Mouse (Mus musculus): ENCODE measurements at regions not wholly inside any gene's neighbourhood (a gene's known extent, or its start where the extent isn't known, plus 50 kb on each side); places are given as distances from the start of the nearest gene placed in this dataset.

GRCm38 (mm10) chr17:59365340-59365739, 352.2 kb upstream of the Nudt12 start:
- H3K79me2 ChIP-seq (ENCODE audit: control insufficient read depth, insufficient read depth): no peaks in the 10 kb centered on the region
- H3K27me3 ChIP-seq (ENCODE audit: control insufficient read depth, insufficient read depth, insufficient read length): no peaks in the 10 kb centered on the region
- H3K4me2 ChIP-seq (ENCODE audit: low read depth): no peak overlapping the region
- H3K36me3 ChIP-seq (ENCODE audit: control insufficient read depth, insufficient read depth): no peaks in the 10 kb centered on the region
- TF ChIP-seq E2F4 (IDR thresholded peaks at IDR 0.05; ENCODE audit: insufficient read depth) (no peak), POLR2A (IDR thresholded peaks at IDR 0.05; ENCODE audit: insufficient read length, low read depth) (no peak), SRF (IDR thresholded peaks at IDR 0.05; ENCODE audit: control insufficient read depth, insufficient read length, low read depth) (no peak), MYOG (IDR thresholded peaks at IDR 0.05; ENCODE audit: control insufficient read depth in 1 of 3, insufficient read depth in 1 of 3, insufficient read length in 2 of 3, low read depth in 2 of 3) (no peak), USF1 (IDR thresholded peaks at IDR 0.05; ENCODE audit: low read depth) (no peak), CEBPB (IDR thresholded peaks at IDR 0.05; ENCODE audit: insufficient read depth, poor library complexity, severe bottlenecking) (no peak), REST (IDR thresholded peaks at IDR 0.05; ENCODE audit: insufficient read depth, insufficient read length) (no peak), TCF12 (IDR thresholded peaks at IDR 0.05; ENCODE audit: insufficient read depth, poor library complexity, severe bottlenecking) (no peak), POLR2AphosphoS2 (IDR thresholded peaks at IDR 0.05; ENCODE audit: insufficient read length, low read depth) (no peak), TCF3 (IDR thresholded peaks at IDR 0.05; ENCODE audit: insufficient read length, low read depth) (no peak), MYOD1 (IDR thresholded peaks at IDR 0.05; ENCODE audit: control insufficient read depth in 1 of 3, insufficient read length in 2 of 3, low read depth in 2 of 3) (no peak), MAX (IDR thresholded peaks at IDR 0.05; ENCODE audit: low read depth) (no peak)
- no peak overlapping the region for H3K4me3 ChIP-seq
- H3ac ChIP-seq (ENCODE audit: control insufficient read depth, insufficient read length): no peak overlapping the region

GRCm38 (mm10) chr17:59362110-59362509, 348.9 kb upstream of the Nudt12 start:
- Histone ChIP-seq H3K79me2 (ENCODE audit: control insufficient read depth, insufficient read depth) (no peaks in the 10 kb centered on the region), H3K36me3 (ENCODE audit: control insufficient read depth, insufficient read depth) (no peaks in the 10 kb centered on the region), H3K4me3 (no peak overlapping the region), H3ac (ENCODE audit: control insufficient read depth, insufficient read length) (no peak overlapping the region), H3K4me2 (ENCODE audit: low read depth) (no peak overlapping the region), H3K27me3 (ENCODE audit: control insufficient read depth, insufficient read depth, insufficient read length) (no peaks in the 10 kb centered on the region)
- TF ChIP-seq CEBPB (IDR thresholded peaks at IDR 0.05; ENCODE audit: insufficient read depth, poor library complexity, severe bottlenecking) (no peak), USF1 (IDR thresholded peaks at IDR 0.05; ENCODE audit: low read depth) (no peak), MYOG (IDR thresholded peaks at IDR 0.05; ENCODE audit: control insufficient read depth in 1 of 3, insufficient read depth in 1 of 3, insufficient read length in 2 of 3, low read depth in 2 of 3) (no peak), POLR2AphosphoS2 (IDR thresholded peaks at IDR 0.05; ENCODE audit: insufficient read length, low read depth) (no peak), POLR2A (IDR thresholded peaks at IDR 0.05; ENCODE audit: insufficient read length, low read depth) (no peak), MAX (IDR thresholded peaks at IDR 0.05; ENCODE audit: low read depth) (no peak), REST (IDR thresholded peaks at IDR 0.05; ENCODE audit: insufficient read depth, insufficient read length) (no peak), E2F4 (IDR thresholded peaks at IDR 0.05; ENCODE audit: insufficient read depth) (no peak)

GRCm38 (mm10) chr17:59361119-59361518, 347.9 kb upstream of the Nudt12 start:
- Histone ChIP-seq H3K27me3 (ENCODE audit: control insufficient read depth, insufficient read depth, insufficient read length) (no peaks in the 10 kb centered on the region), H3K4me3 (no peak overlapping the region), H3K79me2 (ENCODE audit: control insufficient read depth, insufficient read depth) (no peaks in the 10 kb centered on the region), H3K36me3 (ENCODE audit: control insufficient read depth, insufficient read depth) (no peaks in the 10 kb centered on the region), H3ac (ENCODE audit: control insufficient read depth, insufficient read length) (no peak overlapping the region), H3K4me2 (ENCODE audit: low read depth) (no peak overlapping the region)
- TF ChIP-seq TCF12 (IDR thresholded peaks at IDR 0.05; ENCODE audit: insufficient read depth, poor library complexity, severe bottlenecking): no peak
- peak; percentile 74 for TF ChIP-seq SRF (IDR thresholded peaks at IDR 0.05; ENCODE audit: control insufficient read depth, insufficient read length, low read depth)

- H3K36me3 ChIP-seq (ENCODE audit: control insufficient read depth, insufficient read depth): no peaks in the 10 kb centered on the region
- no peaks in the 10 kb centered on the region for H3K79me2 ChIP-seq (ENCODE audit: control insufficient read depth, insufficient read depth)
- H3K4me3 ChIP-seq: no peak overlapping the region
- no peak overlapping the region for H3ac ChIP-seq (ENCODE audit: control insufficient read depth, insufficient read length)
- no peak overlapping the region for H3K4me2 ChIP-seq (ENCODE audit: low read depth)
- TF ChIP-seq USF1 (IDR thresholded peaks at IDR 0.05; ENCODE audit: low read depth) (no peak), MYOD1 (IDR thresholded peaks at IDR 0.05; ENCODE audit: control insufficient read depth in 1 of 3, insufficient read length in 2 of 3, low read depth in 2 of 3) (no peak), CEBPB (IDR thresholded peaks at IDR 0.05; ENCODE audit: insufficient read depth, poor library complexity, severe bottlenecking) (no peak), POLR2AphosphoS2 (IDR thresholded peaks at IDR 0.05; ENCODE audit: insufficient read length, low read depth) (no peak), TCF12 (IDR thresholded peaks at IDR 0.05; ENCODE audit: insufficient read depth, poor library complexity, severe bottlenecking) (no peak), MAX (IDR thresholded peaks at IDR 0.05; ENCODE audit: low read depth) (no peak)
- H3K27me3 ChIP-seq (ENCODE audit: control insufficient read depth, insufficient read depth, insufficient read length): no peaks in the 10 kb centered on the region
Observed at GRCm38 (mm10) chr17:59359503-59359902, 346.3 kb upstream of the Nudt12 start.

- H3K27me3 ChIP-seq (ENCODE audit: control insufficient read depth, insufficient read depth, insufficient read length): no peaks in the 10 kb centered on the region
- H3ac ChIP-seq (ENCODE audit: control insufficient read depth, insufficient read length): no peak overlapping the region
- no peaks in the 10 kb centered on the region for H3K36me3 ChIP-seq (ENCODE audit: control insufficient read depth, insufficient read depth)
- H3K79me2 ChIP-seq (ENCODE audit: control insufficient read depth, insufficient read depth): no peaks in the 10 kb centered on the region
- H3K4me2 ChIP-seq (ENCODE audit: low read depth): no peak overlapping the region
- TF ChIP-seq MYOD1 (IDR thresholded peaks at IDR 0.05; ENCODE audit: control insufficient read depth in 1 of 3, insufficient read length in 2 of 3, low read depth in 2 of 3) (no peak), CEBPB (IDR thresholded peaks at IDR 0.05; ENCODE audit: insufficient read depth, poor library complexity, severe bottlenecking) (no peak), REST (IDR thresholded peaks at IDR 0.05; ENCODE audit: insufficient read depth, insufficient read length) (no peak), POLR2A (IDR thresholded peaks at IDR 0.05; ENCODE audit: insufficient read length, low read depth) (no peak), TCF12 (IDR thresholded peaks at IDR 0.05; ENCODE audit: insufficient read depth, poor library complexity, severe bottlenecking) (no peak), MAX (IDR thresholded peaks at IDR 0.05; ENCODE audit: low read depth) (no peak), USF1 (IDR thresholded peaks at IDR 0.05; ENCODE audit: low read depth) (no peak), POLR2AphosphoS2 (IDR thresholded peaks at IDR 0.05; ENCODE audit: insufficient read length, low read depth) (no peak), SRF (IDR thresholded peaks at IDR 0.05; ENCODE audit: control insufficient read depth, insufficient read length, low read depth) (no peak), TCF3 (IDR thresholded peaks at IDR 0.05; ENCODE audit: insufficient read length, low read depth) (no peak)
- no peak overlapping the region for H3K4me3 ChIP-seq
Observed at GRCm38 (mm10) chr17:59345526-59345925, 332.4 kb upstream of the Nudt12 start.
